Mouse (Mus musculus): ENCODE data around the gene Ift52. TPM values are rescaled to one million over a fixed set of nuclear protein-coding genes. Genes with fewer than 3 reads are reported as not detected.
A peak's percentile ranks its signal among the peaks of the same experiment; 100 is the strongest.

Gene Ift52
- polyA plus RNA-seq, 1 experiment, result 10.0 TPM

DNA sequence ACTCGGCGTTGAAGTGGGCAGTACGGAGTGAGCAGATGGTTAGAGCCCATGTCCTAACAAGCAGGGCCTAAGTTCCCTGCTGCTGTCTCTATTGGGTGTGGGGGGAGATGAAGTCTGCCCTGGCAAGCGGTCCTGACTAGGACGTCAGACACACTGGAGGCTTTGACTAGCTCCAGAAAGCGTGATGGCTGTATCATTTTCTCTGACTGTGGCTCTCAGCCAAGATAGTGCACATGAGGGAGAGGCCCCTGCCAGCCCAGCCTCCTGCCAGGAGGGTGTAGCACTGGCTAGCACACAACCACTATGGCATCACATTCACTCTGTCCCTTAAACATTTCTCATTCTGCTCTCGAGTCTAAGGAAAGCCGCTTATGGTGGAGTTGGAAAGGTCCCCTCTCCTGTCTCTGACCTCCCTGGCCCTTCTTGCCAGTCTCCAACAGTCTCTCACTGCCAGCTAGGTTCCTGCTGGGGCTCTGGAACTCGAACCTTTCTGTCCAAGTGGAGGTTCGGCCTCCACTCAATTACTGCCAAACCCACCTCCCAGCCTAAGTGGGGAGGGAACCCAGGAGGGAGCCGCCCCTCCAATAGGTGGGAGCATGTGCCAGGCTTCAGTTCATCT, 41.9 kb upstream of the Ift52 start:
- 74% methylated on average over 11 of the region's 11 CpGs for WGBS

DNA sequence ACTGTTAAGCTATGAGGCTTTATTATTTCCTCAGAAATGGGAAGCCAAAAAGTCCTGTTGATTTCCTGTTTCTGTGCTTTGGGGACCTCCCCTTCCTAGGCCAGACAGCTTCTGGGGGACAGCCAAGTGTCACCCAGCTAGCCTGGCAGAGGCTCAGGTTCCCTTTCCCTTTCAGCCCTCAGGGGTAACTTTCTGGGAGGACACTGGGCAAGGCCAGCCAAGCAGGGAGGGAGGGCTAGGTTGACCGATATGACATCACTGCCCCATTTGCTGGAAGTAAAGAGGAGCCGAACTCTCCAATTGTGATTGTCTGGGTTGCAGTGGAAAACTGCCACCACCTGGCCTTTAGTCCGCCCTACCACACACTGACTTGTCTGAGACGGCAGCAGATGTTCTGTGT, 41.2 kb upstream of the Ift52 start:
- H3K4me3 ChIP-seq (ENCODE audit: low read depth, low read length), result no peak overlapping the region
- WGBS, result 68% methylated on average over 4 of the region's 4 CpGs
- H3K36me3 ChIP-seq (ENCODE audit: control insufficient read depth, insufficient read depth, low read length), result no peaks in the 10 kb centered on the region
- no peak; the same call in 1 of the 2 replicates for TF ChIP-seq POLR2A (IDR thresholded peaks at IDR 0.05; ENCODE audit: low read depth, low read length)
- H3K4me1 ChIP-seq (ENCODE audit: control insufficient read depth, insufficient read depth, insufficient read length, low read length), result no peaks in the 10 kb centered on the region; the same call in 1 of the 2 replicates
- no peak overlapping the region for H3K27ac ChIP-seq (ENCODE audit: insufficient read depth, low read depth, low read length)
- H3K27me3 ChIP-seq (ENCODE audit: control insufficient read depth, insufficient read depth, low read length), result no peaks in the 10 kb centered on the region

More for the DNA sequence above, 41.9 kb upstream of the Ift52 start:
- no peaks in the 10 kb centered on the region for H3K36me3 ChIP-seq (ENCODE audit: control insufficient read depth, insufficient read depth, low read length)
- no peaks in the 10 kb centered on the region for H3K27me3 ChIP-seq (ENCODE audit: control insufficient read depth, insufficient read depth, low read length)
- H3K4me3 ChIP-seq (ENCODE audit: low read depth, low read length), result no peak overlapping the region
- no peak for TF ChIP-seq CTCF (IDR thresholded peaks at IDR 0.05; ENCODE audit: extremely low read depth, insufficient read length, insufficient replicate concordance, low read depth, low read length)
- no peak for TF ChIP-seq POLR2A (IDR thresholded peaks at IDR 0.05; ENCODE audit: low read depth, low read length)
- H3K27ac ChIP-seq (ENCODE audit: insufficient read depth, low read depth, low read length), result no peak overlapping the region
- no peaks in the 10 kb centered on the region; the same call in 1 of the 2 replicates for H3K4me1 ChIP-seq (ENCODE audit: control insufficient read depth, insufficient read depth, insufficient read length, low read length)

DNA sequence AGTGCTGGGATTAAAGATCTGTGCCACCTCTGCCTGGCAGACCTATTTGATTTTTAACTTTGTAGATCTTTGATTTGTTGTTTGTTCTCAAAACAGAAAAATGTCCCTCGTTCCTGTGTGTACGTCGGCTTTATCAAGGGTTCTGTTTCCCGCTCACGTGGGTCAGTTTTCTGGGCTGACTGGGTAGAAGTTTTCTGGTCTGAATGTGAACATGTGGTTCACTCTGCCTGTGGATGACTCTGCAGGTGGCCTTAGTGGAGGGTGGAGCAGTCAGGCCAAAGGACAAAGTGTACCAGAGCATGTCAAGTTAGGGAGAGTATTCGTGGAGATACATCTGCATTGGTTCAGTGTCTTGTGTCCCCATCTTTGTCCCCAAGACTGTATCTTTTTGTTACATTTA, 32.8 kb upstream of the Ift52 start:
- Histone ChIP-seq H3K36me3 (ENCODE audit: control insufficient read depth, insufficient read depth, low read length) (no peaks in the 10 kb centered on the region), H3K27me3 (ENCODE audit: control insufficient read depth, insufficient read depth, low read length) (no peaks in the 10 kb centered on the region), H3K4me3 (ENCODE audit: low read depth, low read length) (no peak overlapping the region), H3K27ac (ENCODE audit: insufficient read depth, low read depth, low read length) (peak overlapping the region; percentile 83; the same call in 1 of the 2 replicates), H3K4me1 (ENCODE audit: control insufficient read depth, insufficient read depth, insufficient read length, low read length) (peaks cover 21% of the 10 kb centered on the region; the same call in 1 of the 2 replicates)
- WGBS, result 67% methylated on average over 6 of the region's 6 CpGs
- TF ChIP-seq CTCF (IDR thresholded peaks at IDR 0.05; ENCODE audit: extremely low read depth, insufficient read length, insufficient replicate concordance, low read depth, low read length) (no peak), POLR2A (IDR thresholded peaks at IDR 0.05; ENCODE audit: low read depth, low read length) (no peak)

DNA sequence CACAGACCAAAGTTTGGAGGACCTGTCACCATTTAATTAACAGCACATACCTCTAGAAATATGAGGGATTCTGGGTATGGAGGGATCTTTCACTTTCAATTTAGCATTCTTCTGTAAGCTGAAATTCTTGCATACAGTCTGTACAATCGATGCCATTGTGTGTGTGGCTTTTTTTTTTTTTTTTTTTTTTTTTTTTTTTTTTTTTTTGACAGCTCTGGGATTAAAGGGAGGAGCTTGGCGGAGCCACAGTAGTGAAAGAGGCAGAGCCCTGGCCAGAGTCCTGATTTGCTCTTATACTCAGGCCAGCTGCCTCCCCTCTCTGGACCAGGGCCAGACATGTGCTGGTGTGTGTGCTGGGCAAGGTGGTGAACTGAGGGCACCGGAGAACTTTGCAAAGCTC, 31.2 kb upstream of the Ift52 start:
- H3K4me3 ChIP-seq (ENCODE audit: low read depth, low read length), result no peak overlapping the region
- H3K36me3 ChIP-seq (ENCODE audit: control insufficient read depth, insufficient read depth, low read length), result no peaks in the 10 kb centered on the region
- H3K4me1 ChIP-seq (ENCODE audit: control insufficient read depth, insufficient read depth, insufficient read length, low read length), result peaks cover 21% of the 10 kb centered on the region; the same call in 1 of the 2 replicates
- no peaks in the 10 kb centered on the region for H3K27me3 ChIP-seq (ENCODE audit: control insufficient read depth, insufficient read depth, low read length)
- WGBS, result 9% methylated on average over 3 of the region's 3 CpGs
- TF ChIP-seq POLR2A (IDR thresholded peaks at IDR 0.05; ENCODE audit: low read depth, low read length) (no peak), CTCF (IDR thresholded peaks at IDR 0.05; ENCODE audit: extremely low read depth, insufficient read length, insufficient replicate concordance, low read depth, low read length) (no peak)
- no peak overlapping the region for H3K27ac ChIP-seq (ENCODE audit: insufficient read depth, low read depth, low read length)

DNA sequence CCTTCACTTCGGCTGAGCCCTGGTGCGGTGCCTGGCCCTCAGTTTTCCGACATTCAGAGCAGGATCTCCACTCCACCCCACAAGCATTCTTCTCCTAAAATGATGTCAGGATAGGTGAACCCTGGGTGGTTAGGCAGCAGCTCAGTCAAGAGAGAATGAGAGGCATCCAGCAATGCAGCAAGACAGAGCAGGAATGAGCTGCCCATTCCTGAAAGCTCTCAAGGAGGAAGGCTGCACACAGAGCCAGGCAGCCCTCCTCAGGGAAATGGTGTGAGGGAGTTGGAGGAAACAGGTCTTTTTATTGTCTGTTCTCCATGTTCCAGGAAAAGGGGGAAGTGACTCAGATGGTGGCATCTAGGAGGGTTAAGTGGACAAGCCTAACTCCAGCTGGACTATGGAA, 30.4 kb upstream of the Ift52 start:
- WGBS, result 65% methylated on average over 3 of the region's 3 CpGs
- TF ChIP-seq CTCF (IDR thresholded peaks at IDR 0.05; ENCODE audit: extremely low read depth, insufficient read length, insufficient replicate concordance, low read depth, low read length), result no peak
- TF ChIP-seq POLR2A (IDR thresholded peaks at IDR 0.05; ENCODE audit: low read depth, low read length), result no peak
- no peaks in the 10 kb centered on the region for H3K36me3 ChIP-seq (ENCODE audit: control insufficient read depth, insufficient read depth, low read length)
- H3K4me3 ChIP-seq (ENCODE audit: low read depth, low read length), result no peak overlapping the region
- H3K4me1 ChIP-seq (ENCODE audit: control insufficient read depth, insufficient read depth, insufficient read length, low read length), result peaks cover 25% of the 10 kb centered on the region
- no peaks in the 10 kb centered on the region for H3K27me3 ChIP-seq (ENCODE audit: control insufficient read depth, insufficient read depth, low read length)
- H3K27ac ChIP-seq (ENCODE audit: insufficient read depth, low read depth, low read length), result peak overlapping the region; percentile 43

DNA sequence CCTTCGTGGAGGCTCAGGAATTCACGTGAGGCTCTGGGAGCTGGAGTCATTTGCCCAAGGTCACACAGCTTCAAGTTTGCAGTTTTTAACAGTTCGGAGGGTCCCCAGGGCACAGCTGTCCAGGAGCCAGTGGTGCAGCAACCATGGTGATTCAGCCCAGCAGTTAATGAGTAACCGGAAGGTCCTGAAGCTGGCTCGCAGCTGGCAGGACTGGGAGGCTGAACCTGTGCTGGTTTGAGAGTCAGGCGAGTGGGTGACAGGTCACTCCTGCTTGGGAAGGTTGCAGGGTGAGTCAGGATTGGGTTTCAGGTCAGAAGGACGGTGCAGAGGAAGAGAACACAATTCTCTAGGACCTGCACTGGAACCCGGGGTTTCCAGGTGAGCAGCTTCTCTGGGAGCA, 29.9 kb upstream of the Ift52 start, which contains the start of gene Sgk2:
Gene Sgk2, plus strand, starts transcription at position 113 of the 400 bp plus-strand sequence.
- H3K4me1 ChIP-seq (ENCODE audit: control insufficient read depth, insufficient read depth, insufficient read length, low read length), result peaks cover 29% of the 10 kb centered on the region
- peak within 1 kb of the TSS; percentile 43 for H3K27ac ChIP-seq (ENCODE audit: insufficient read depth, low read depth, low read length)
- H3K27me3 ChIP-seq (ENCODE audit: control insufficient read depth, insufficient read depth, low read length), result no peaks in the 10 kb centered on the region
- H3K4me3 ChIP-seq (ENCODE audit: low read depth, low read length), result no peak within 1 kb of the TSS; the same call in 1 of the 2 replicates
- H3K36me3 ChIP-seq (ENCODE audit: control insufficient read depth, insufficient read depth, low read length), result no peaks in the 10 kb centered on the region
- WGBS, result 14% methylated on average over 8 of the region's 8 CpGs
- TF ChIP-seq CTCF (IDR thresholded peaks at IDR 0.05; ENCODE audit: extremely low read depth, insufficient read length, insufficient replicate concordance, low read depth, low read length) (no peak), POLR2A (IDR thresholded peaks at IDR 0.05; ENCODE audit: low read depth, low read length) (no peak)

DNA sequence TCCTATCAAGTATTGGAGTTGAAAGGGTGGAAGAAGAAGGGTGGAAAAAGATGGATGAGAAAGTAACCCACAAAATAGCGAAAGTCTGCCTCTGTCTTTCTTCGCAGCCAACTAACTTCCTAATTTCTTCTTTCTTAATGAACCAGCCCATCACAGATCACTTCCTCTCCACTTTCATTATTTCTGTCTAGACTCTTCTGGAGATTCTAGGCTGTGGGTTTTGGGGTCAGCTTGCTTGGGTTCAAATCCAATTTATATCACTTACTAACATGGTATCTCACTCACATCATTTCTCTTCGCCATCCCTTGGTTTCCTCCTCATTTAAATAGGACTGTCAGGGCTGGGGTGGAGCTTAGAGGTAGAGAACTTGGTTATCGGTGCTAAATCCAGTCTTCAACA, 28.9 kb upstream of the Ift52 start:
- H3K4me1 ChIP-seq (ENCODE audit: control insufficient read depth, insufficient read depth, insufficient read length, low read length), result peaks cover 35% of the 10 kb centered on the region
- 84% methylated on average over 4 of the region's 4 CpGs for WGBS
- no peak overlapping the region for H3K27ac ChIP-seq (ENCODE audit: insufficient read depth, low read depth, low read length)
- H3K36me3 ChIP-seq (ENCODE audit: control insufficient read depth, insufficient read depth, low read length), result no peaks in the 10 kb centered on the region
- TF ChIP-seq POLR2A (IDR thresholded peaks at IDR 0.05; ENCODE audit: low read depth, low read length) (no peak), CTCF (IDR thresholded peaks at IDR 0.05; ENCODE audit: extremely low read depth, insufficient read length, insufficient replicate concordance, low read depth, low read length) (no peak)
- H3K27me3 ChIP-seq (ENCODE audit: control insufficient read depth, insufficient read depth, low read length), result no peaks in the 10 kb centered on the region
- no peak overlapping the region for H3K4me3 ChIP-seq (ENCODE audit: low read depth, low read length)
